Mouse (Mus musculus) thymus, adult 2 months (tissue): ENCODE data around the gene Cyp8b1. TPM values are rescaled to one million over a fixed set of nuclear protein-coding genes. Genes with fewer than 3 reads are reported as not detected.
A peak's percentile ranks its signal among the peaks of the same experiment; 100 is the strongest.

Experiments
- DNase-seq: peaks from one replicate; pipeline ENCODE4 v3.0.0; 2021
- H3K27ac ChIP-seq: fragments of 200-500 bp; 2 replicates; pipeline ENCODE4 v1.5.1; 2012; ENCODE audit warnings: low read length, control low read depth; ENCODE audit not compliant: control insufficient read depth, insufficient read depth
- H3K27me3 ChIP-seq: fragments of 200-500 bp; 2 replicates; pipeline ENCODE4 v1.6.1; 2012; ENCODE audit warnings: mild to moderate bottlenecking, low read length, moderate library complexity, mixed read lengths; ENCODE audit not compliant: control insufficient read depth, insufficient read depth
- H3K36me3 ChIP-seq: fragments of 200-500 bp; 2 replicates; pipeline ENCODE4 v1.6.1; 2012; ENCODE audit warnings: mild to moderate bottlenecking, low read length, moderate library complexity; ENCODE audit not compliant: control insufficient read depth, insufficient read depth
- H3K4me1 ChIP-seq: fragments of 200-500 bp; replicated peaks from 2 replicates; pipeline ENCODE4 v1.6.1; 2012; ENCODE audit warnings: low read length; ENCODE audit not compliant: control insufficient read depth, insufficient read depth
- H3K4me3 ChIP-seq: fragments of 200-500 bp; 2 replicates; pipeline ENCODE4 v1.5.1; 2012; ENCODE audit warnings: mild to moderate bottlenecking, low read length, control low read depth, moderate library complexity; ENCODE audit not compliant: control insufficient read depth, insufficient read depth
- CTCF ChIP-seq: fragments of 200-500 bp; IDR thresholded peaks from 2 replicates; pipeline ENCODE4 v1.5.1; 2012; ENCODE audit warnings: mild to moderate bottlenecking, control low read depth, low read length, moderate library complexity, borderline replicate concordance; ENCODE audit not compliant: control insufficient read depth, poor library complexity, insufficient read depth; ENCODE audit errors: extremely low read depth
- POLR2A ChIP-seq: fragments of 200-500 bp; IDR thresholded peaks from 2 replicates; pipeline ENCODE4 v1.6.1; 2012; ENCODE audit warnings: mild to moderate bottlenecking, low read length, control low read depth, moderate library complexity; ENCODE audit not compliant: control insufficient read depth, poor library complexity, insufficient read depth; ENCODE audit errors: extremely low read depth
- WGBS: fragments of 180-500 bp; shearing (Covaris S2); methylation state at CpG from one replicate; pipeline ENCODE4 v1.1.7; 2018; 5-methylcytosine and 5-hydroxymethylcytosine counted together
- polyA plus RNA-seq: library from polyadenylated mRNA; depleted of rRNA; stranded (reverse); fragments of >200 nt; gene quantifications from 2 replicates; pipeline ENCODE4 v1.2.3, GENCODE M21; 2012

The Cyp8b1 gene
- polyA plus RNA-seq, 1 experiment, result 0.74 TPM

- TF ChIP-seq POLR2A (no peak), CTCF (no peak)
- DNase-seq, result peak; percentile 19
- WGBS, result 10% methylated on average over 4 of the region's 4 CpGs
- no peak overlapping the region for H3K4me3 ChIP-seq
- no peaks in the 10 kb centered on the region for H3K36me3 ChIP-seq
- peaks cover 3% of the 10 kb centered on the region; the same call in 1 of the 2 replicates for H3K4me1 ChIP-seq
- H3K27ac ChIP-seq, result no peak overlapping the region
- H3K27me3 ChIP-seq, result no peaks in the 10 kb centered on the region
Observed at GRCm38 (mm10) chr9:121947784-121948183, 31.7 kb upstream of the Cyp8b1 start.

DNA sequence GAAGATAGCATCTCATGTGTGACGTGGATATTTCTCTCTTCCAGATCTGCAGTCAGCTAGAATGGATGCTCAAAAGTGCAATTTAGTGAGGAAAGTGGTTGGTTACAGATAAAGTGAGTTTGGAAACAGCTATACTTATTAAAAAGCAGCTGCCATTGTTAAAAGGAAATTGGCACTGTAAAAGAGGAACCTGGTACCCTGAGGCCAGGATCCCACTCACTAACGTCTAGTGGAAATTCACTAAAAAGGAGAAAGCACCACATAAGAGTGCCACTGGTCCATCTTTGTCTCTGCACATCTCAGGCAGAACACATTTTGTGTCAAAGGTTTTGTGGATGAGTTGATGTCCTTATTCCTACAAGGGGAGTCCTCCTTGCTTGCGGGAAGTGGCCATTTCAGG is 27.5 kb upstream of the Cyp8b1 start:
- WGBS, result 80% methylated on average over 3 of the region's 3 CpGs
- Histone ChIP-seq H3K27ac (no peak overlapping the region), H3K4me3 (no peak overlapping the region), H3K4me1 (no peaks in the 10 kb centered on the region), H3K27me3 (no peaks in the 10 kb centered on the region), H3K36me3 (no peaks in the 10 kb centered on the region)
- no peak for DNase-seq
- TF ChIP-seq CTCF, result no peak
- no peak for TF ChIP-seq POLR2A

- Histone ChIP-seq H3K4me1 (peaks cover 4% of the 10 kb centered on the region), H3K4me3 (no peak overlapping the region), H3K36me3 (no peaks in the 10 kb centered on the region), H3K27me3 (no peaks in the 10 kb centered on the region), H3K27ac (no peak overlapping the region)
- WGBS, result 15% methylated on average over 3 of the region's 3 CpGs
- no peak for DNase-seq
- no peak for TF ChIP-seq POLR2A
- no peak for TF ChIP-seq CTCF
Observed at GRCm38 (mm10) chr9:121943005-121943404, 26.9 kb upstream of the Cyp8b1 start.

GRCm38 (mm10) chr9:121937944-121938355 is 21.8 kb upstream of the Cyp8b1 start:
- no peak for TF ChIP-seq CTCF
- TF ChIP-seq POLR2A, result no peak
- H3K27ac ChIP-seq, result peak overlapping the region; percentile 38; the same call in 1 of the 2 replicates
- 63% methylated on average over 21 of the region's 21 CpGs for WGBS
- peak overlapping the region; percentile 40 for H3K4me3 ChIP-seq
- peaks cover 14% of the 10 kb centered on the region for H3K4me1 ChIP-seq
- H3K36me3 ChIP-seq, result no peaks in the 10 kb centered on the region
- DNase-seq, result no peak
- no peaks in the 10 kb centered on the region for H3K27me3 ChIP-seq

DNA sequence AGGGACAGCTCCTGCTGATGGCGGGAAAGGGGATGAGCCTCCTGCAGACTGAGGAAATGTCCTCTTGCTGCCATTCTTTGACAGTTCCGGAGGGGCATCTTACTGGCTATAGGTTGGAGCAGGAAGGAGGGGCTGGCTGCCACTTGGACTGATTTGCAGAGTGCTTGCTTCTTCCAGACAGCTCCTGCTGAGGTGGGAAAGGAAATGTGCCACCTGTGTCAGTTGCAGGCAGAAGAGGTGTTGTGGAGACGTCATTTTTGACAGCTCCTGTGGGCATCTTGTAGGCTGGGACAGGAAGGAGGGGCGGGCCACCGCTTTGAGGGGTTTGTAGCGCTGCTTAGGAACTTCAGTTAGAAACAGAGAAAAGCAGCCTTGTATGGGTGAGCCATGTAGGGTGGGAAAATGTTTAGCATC is 21.4 kb upstream of the Cyp8b1 start:
- peaks cover 14% of the 10 kb centered on the region for H3K4me1 ChIP-seq
- no peak for TF ChIP-seq CTCF
- no peak for TF ChIP-seq POLR2A
- peak overlapping the region; percentile 38; the same call in 1 of the 2 replicates for H3K27ac ChIP-seq
- H3K27me3 ChIP-seq, result no peaks in the 10 kb centered on the region
- WGBS, result 19% methylated on average over 6 of the region's 6 CpGs
- peak; percentile 44 for DNase-seq
- peak overlapping the region; percentile 40; the same call in 1 of the 2 replicates for H3K4me3 ChIP-seq
- no peaks in the 10 kb centered on the region for H3K36me3 ChIP-seq

GRCm38 (mm10) chr9:121936952-121937351 is 20.8 kb upstream of the Cyp8b1 start:
- no peaks in the 10 kb centered on the region for H3K27me3 ChIP-seq
- no peak overlapping the region for H3K27ac ChIP-seq
- no peak for DNase-seq
- H3K4me3 ChIP-seq, result no peak overlapping the region
- TF ChIP-seq POLR2A (no peak), CTCF (no peak)
- H3K36me3 ChIP-seq, result no peaks in the 10 kb centered on the region
- WGBS, result 86% methylated on average over 1 of the region's 1 CpGs
- peaks cover 14% of the 10 kb centered on the region for H3K4me1 ChIP-seq

DNA sequence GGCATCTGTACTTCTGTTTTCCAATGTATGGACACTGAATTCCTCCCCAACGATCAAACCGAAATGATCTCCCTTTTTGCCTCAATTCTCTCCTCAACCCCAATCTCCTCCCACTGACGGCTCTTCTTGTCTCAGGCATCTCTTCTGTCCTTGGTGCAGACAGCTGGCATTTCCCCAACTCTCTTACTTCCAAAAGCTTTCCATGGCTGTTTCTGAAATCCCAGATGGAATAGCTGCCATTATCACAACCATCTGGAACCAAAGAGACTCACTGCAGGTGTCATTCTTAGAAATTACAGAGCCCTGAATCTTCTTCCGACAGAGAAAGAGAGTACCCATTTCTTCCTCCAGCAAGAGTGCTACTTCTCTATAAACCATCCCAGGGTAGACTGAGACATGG is 18.8 kb upstream of the Cyp8b1 start:
- Histone ChIP-seq H3K4me1 (peaks cover 14% of the 10 kb centered on the region), H3K4me3 (no peak overlapping the region), H3K27me3 (no peaks in the 10 kb centered on the region), H3K27ac (no peak overlapping the region), H3K36me3 (no peaks in the 10 kb centered on the region)
- TF ChIP-seq POLR2A, result no peak
- no peak for TF ChIP-seq CTCF
- no peak for DNase-seq
- 86% methylated on average over 4 of the region's 4 CpGs for WGBS
